Mouse (Mus musculus) C2C12 (cell line): ENCODE results near the gene Cyp26b1. TPM values are rescaled to one million over a fixed set of nuclear protein-coding genes. Genes with fewer than 3 reads are reported as not detected.

Experiments
- H3K27me3 ChIP-seq: one replicate; pipeline ENCODE4 v1.6.1; 2011; ENCODE audit not compliant: control insufficient read depth, insufficient read depth, insufficient read length
- H3K36me3 ChIP-seq: one replicate; pipeline ENCODE4 v1.6.1; 2011; ENCODE audit not compliant: control insufficient read depth, insufficient read depth
- H3K4me3 ChIP-seq: one replicate; pipeline ENCODE4 v1.5.1; 2011; ENCODE audit warnings: mild to moderate bottlenecking, control low read depth; ENCODE audit not compliant: poor library complexity, insufficient read depth, severe bottlenecking
- H3K79me2 ChIP-seq: one replicate; pipeline ENCODE4 v1.6.1; 2011; ENCODE audit not compliant: control insufficient read depth, insufficient read depth
- H3K79me3 ChIP-seq: one replicate; pipeline ENCODE4 v1.6.1; 2011; ENCODE audit warnings: low read depth, control low read depth
- H3ac ChIP-seq: one replicate; pipeline ENCODE3; 2011; ENCODE audit warnings: low read depth; ENCODE audit not compliant: control insufficient read depth, insufficient read length
- CEBPB ChIP-seq: IDR thresholded peaks from one replicate; pipeline ENCODE4 v1.6.1; 2011; ENCODE audit warnings: low read depth, mild to moderate bottlenecking, control low read depth, moderate library complexity
- CTCF ChIP-seq: IDR thresholded peaks from one replicate; pipeline ENCODE4 v1.5.1; 2011; ENCODE audit not compliant: control insufficient read depth, insufficient read depth, insufficient read length
- FOSL1 ChIP-seq: IDR thresholded peaks from one replicate; pipeline ENCODE4 v1.8.0; 2011; ENCODE audit warnings: mild to moderate bottlenecking, low read length; ENCODE audit not compliant: poor library complexity, insufficient read depth, severe bottlenecking
- MAX ChIP-seq: IDR thresholded peaks from one replicate; pipeline ENCODE4 v1.6.1; 2011; ENCODE audit warnings: mild to moderate bottlenecking, control low read depth
- MYOD1 ChIP-seq: IDR thresholded peaks from one replicate; pipeline ENCODE4 v1.6.1; 2011; ENCODE audit warnings: low read depth; ENCODE audit not compliant: control insufficient read depth, insufficient read length
- MYOG ChIP-seq: IDR thresholded peaks from one replicate; pipeline ENCODE4 v1.6.1; 2011; ENCODE audit not compliant: control insufficient read depth, insufficient read length; ENCODE audit errors: extremely low read depth
- USF1 ChIP-seq: IDR thresholded peaks from one replicate; pipeline ENCODE4 v1.6.1; 2011; ENCODE audit warnings: low read depth, mild to moderate bottlenecking, control low read depth, moderate library complexity
- long read RNA-seq, 2 experiments: library from polyadenylated mRNA; unstranded; transcript quantifications; one replicate each; pipeline ENCODE4 v2.0.0; 2019 to 2020
- polyA plus RNA-seq: library from polyadenylated mRNA; unstranded; fragments of >200 nt; fragmentation: generic; extraction: Trizol; gene quantifications from one replicate; pipeline ENCODE4 v1.2.1, GENCODE M21; 2012; ENCODE audit warnings: missing spikeins

Gene Cyp26b1
- 4.4 TPM for polyA plus RNA-seq
- long read RNA-seq, experiment 1, full-length matches to known transcripts: 1 of 1 reads
- long read RNA-seq, experiment 1, partial matches to known transcripts: 0 of 1 reads
- long read RNA-seq, experiment 1, other reads (novel, unspliced or antisense): 0 of 1 reads
- long read RNA-seq, experiment 2, full-length matches to known transcripts: 3 of 4 reads
- long read RNA-seq, experiment 2, partial matches to known transcripts: 0 of 4 reads
- long read RNA-seq, experiment 2, other reads (novel, unspliced or antisense): 1 of 4 reads

DNA sequence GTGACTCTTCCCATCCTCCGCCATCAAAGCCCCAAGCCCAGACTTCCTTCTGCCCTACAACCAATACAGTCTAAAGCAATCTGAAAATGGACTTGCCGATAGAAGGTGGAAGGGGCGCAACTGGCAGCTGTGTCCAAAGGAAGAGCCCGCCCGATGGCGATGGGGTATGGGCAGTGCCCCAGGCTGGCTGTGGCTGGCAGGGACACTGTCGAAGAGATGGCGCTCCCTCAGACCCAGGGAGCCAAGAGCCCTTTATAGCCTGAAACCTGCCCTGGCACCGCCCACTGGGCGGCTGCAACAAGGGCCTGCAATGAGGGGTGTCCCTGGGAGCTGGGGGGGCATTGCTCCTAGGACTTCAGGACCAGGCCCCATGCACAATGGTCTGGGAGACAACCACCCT is at the start of gene Cyp26b1:
TSS of gene Cyp26b1 (minus strand) at position 216 of the 400 bp plus-strand sequence.
- H3K4me3 ChIP-seq: no peak within 1 kb of the TSS
- H3K36me3 ChIP-seq: no peaks in the 10 kb centered on the region
- H3ac ChIP-seq: no peak within 1 kb of the TSS
- H3K79me2 ChIP-seq: no peaks in the 10 kb centered on the region
- TF ChIP-seq MAX (no peak), FOSL1 (no peak), MYOG (no peak), USF1 (no peak), MYOD1 (no peak), CEBPB (no peak), CTCF (no peak)
- H3K79me3 ChIP-seq: no peaks in the 10 kb centered on the region
- H3K27me3 ChIP-seq: peaks cover 10% of the 10 kb centered on the region

GRCm38 (mm10) chr6:84641062-84641431 is 47.3 kb upstream of the Cyp26b1 start:
- TF ChIP-seq FOSL1 (no peak), CTCF (no peak), MYOG (no peak), MAX (no peak), MYOD1 (no peak), USF1 (no peak)
- H3K27me3 ChIP-seq: no peaks in the 10 kb centered on the region
- no peaks in the 10 kb centered on the region for H3K79me2 ChIP-seq
- H3ac ChIP-seq: no peak overlapping the region
- no peak overlapping the region for H3K4me3 ChIP-seq
- no peaks in the 10 kb centered on the region for H3K79me3 ChIP-seq
- H3K36me3 ChIP-seq: no peaks in the 10 kb centered on the region

- H3K4me3 ChIP-seq: no peak overlapping the region
- no peaks in the 10 kb centered on the region for H3K79me2 ChIP-seq
- no peaks in the 10 kb centered on the region for H3K27me3 ChIP-seq
- no peak for TF ChIP-seq MAX
- H3ac ChIP-seq: no peak overlapping the region
- H3K79me3 ChIP-seq: no peaks in the 10 kb centered on the region
- no peaks in the 10 kb centered on the region for H3K36me3 ChIP-seq
Measured at GRCm38 (mm10) chr6:84640324-84641061, 46.8 kb upstream of the Cyp26b1 start.

DNA sequence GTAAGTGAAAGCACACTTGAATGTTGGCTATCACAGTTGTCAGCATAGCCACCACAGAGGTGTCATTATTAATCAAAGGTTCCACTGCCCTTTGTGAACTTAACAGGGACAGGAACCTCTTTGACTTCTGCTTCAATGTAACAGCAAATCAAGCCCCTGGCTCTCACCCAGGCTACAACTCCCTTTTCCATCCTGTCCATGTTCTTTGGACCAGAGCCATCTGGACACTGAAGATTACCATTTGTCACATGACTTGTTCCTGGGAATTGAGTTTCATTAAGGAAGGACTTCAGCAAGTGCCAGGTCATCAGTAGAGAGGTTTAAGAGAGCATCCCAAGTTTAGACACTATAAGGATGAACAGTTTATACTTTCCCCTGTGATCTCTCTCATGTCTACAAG is 44.5 kb upstream of the Cyp26b1 start:
- Histone ChIP-seq H3K79me2 (no peaks in the 10 kb centered on the region), H3K27me3 (no peaks in the 10 kb centered on the region), H3K79me3 (no peaks in the 10 kb centered on the region), H3ac (no peak overlapping the region), H3K36me3 (no peaks in the 10 kb centered on the region), H3K4me3 (no peak overlapping the region)
- TF ChIP-seq USF1 (no peak), MAX (no peak), MYOD1 (no peak), CTCF (no peak)

DNA sequence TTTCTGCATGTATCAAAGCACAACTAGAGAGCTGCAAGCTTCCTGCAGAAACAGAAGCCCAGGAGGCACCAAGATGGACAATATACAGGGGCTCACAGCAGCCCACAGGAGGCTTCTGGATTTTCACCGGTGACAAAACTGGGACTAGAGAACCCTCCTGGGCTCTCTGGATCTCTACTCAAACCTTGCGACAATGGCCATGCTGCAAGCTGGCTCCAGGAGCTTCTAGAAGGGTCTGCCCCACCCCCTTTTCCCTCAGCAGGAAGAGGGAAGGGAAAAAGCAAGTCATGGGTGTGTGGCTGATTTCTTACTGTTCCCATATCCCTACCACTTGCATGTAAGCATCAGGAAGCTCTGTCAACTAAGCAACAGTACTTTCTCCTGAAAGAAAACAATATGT is 37.9 kb upstream of the Cyp26b1 start:
- Histone ChIP-seq H3K27me3 (no peaks in the 10 kb centered on the region), H3K79me2 (no peaks in the 10 kb centered on the region), H3K4me3 (no peak overlapping the region), H3K36me3 (no peaks in the 10 kb centered on the region), H3ac (no peak overlapping the region), H3K79me3 (no peaks in the 10 kb centered on the region)
- no peak for TF ChIP-seq MYOG
- TF ChIP-seq MYOD1: no peak
- TF ChIP-seq FOSL1: no peak
- no peak for TF ChIP-seq CEBPB
- no peak for TF ChIP-seq MAX
- no peak for TF ChIP-seq USF1
- no peak for TF ChIP-seq CTCF

GRCm38 (mm10) chr6:84630276-84630675 is 36.6 kb upstream of the Cyp26b1 start:
- H3K79me3 ChIP-seq: no peaks in the 10 kb centered on the region
- no peaks in the 10 kb centered on the region for H3K79me2 ChIP-seq
- no peaks in the 10 kb centered on the region for H3K27me3 ChIP-seq
- H3K36me3 ChIP-seq: no peaks in the 10 kb centered on the region
- TF ChIP-seq MAX (no peak), MYOG (no peak), FOSL1 (no peak), USF1 (no peak), CTCF (no peak), CEBPB (no peak), MYOD1 (no peak)
- H3ac ChIP-seq: no peak overlapping the region
- H3K4me3 ChIP-seq: no peak overlapping the region
